Mouse (Mus musculus): ENCODE measurements around the gene Gse1.
A peak's percentile ranks its signal among the peaks of the same experiment; 100 is the strongest.

Gene Gse1

DNA sequence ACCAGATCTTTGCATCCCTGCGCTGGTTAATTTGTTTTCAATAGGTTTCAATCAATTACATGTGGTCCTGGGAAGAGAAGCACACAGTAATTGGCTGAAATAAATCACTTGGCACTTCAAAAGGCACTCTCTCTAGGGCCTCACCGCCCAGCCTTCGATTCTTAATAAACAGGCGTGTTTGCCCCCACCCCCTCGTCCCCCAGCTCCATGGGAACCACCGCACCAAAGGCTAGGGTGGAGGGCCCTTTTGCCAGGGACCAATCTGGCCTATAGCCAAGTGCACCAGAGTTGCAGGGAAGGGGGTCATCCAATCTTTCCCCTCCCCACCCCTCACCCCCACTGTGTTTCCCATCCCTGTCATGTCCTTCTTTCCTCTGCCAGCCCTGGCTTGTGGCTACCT is 219.9 kb downstream of the Gse1 start:
- no peak for DNase-seq (ENCODE audit: low spot score in 2 of 2)

DNA sequence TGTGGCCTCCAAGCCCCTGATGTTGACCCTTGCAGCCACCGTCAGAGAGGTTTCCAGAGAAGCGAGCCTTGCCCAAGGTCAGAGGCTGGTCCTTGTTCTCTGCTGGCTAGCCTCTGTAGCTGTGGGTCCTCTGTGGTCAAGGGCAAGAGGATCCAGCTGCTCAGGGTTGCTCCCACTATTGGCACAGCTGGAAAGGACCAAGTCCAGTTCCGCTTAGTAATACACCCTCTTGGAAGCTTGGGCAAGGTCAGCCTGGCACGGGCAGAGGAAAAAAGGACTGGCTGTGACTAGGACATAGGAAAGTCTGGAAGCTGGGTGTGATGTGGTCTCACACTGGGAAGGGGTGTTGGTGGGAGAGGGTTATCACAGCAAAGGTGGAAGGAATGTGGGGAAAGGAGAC is 220.9 kb downstream of the Gse1 start:
- DNase-seq (ENCODE audit: low spot score in 2 of 2) = no peak

DNA sequence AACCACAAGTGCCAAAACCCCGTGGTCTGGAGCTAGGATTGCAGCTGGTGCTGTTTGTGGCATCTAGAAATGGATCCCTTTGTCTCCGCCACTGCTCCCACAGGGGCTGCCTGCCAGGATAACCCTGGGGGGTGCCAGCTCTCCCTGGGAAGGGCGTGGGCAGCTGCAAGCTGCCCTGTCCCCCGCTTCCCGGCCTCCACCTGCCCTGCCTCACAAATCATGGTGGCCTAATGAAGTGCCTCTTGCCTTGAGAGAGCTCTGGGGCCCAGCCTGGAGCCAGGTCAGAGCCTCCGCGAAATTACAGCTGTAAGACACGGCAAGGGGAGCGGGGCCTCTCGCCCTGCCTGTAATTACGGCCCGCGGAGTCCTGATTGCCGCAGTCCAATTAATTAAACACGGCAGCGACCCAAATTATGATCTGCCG is 221.4 kb downstream of the Gse1 start:
- no peak for DNase-seq (ENCODE audit: low spot score in 2 of 2)

GRCm38 (mm10) chr8:120452111-120452510 is 223.9 kb downstream of the Gse1 start:
- no peak for DNase-seq (ENCODE audit: low spot score in 2 of 2)

DNA sequence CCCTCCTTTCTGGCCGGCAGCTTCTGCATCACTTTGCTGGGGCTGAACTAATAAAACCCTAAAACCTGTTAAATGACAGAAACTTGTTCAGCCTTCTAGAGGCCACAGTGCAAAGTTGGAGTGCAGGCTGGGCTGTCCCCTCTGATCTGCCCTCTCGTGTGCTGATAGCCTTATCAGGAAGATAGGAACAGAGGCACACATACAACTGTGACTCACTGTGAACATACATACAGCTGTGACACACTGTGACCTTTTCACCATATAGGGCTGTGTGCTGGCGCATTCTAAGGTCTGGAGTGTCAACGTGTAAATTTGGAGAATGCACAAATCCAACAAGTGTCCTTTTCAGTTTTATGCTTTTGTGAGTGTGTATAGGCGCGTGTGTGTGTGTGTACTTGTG is 226.1 kb downstream of the Gse1 start:
- DNase-seq (ENCODE audit: low spot score in 2 of 2) = no peak

DNA sequence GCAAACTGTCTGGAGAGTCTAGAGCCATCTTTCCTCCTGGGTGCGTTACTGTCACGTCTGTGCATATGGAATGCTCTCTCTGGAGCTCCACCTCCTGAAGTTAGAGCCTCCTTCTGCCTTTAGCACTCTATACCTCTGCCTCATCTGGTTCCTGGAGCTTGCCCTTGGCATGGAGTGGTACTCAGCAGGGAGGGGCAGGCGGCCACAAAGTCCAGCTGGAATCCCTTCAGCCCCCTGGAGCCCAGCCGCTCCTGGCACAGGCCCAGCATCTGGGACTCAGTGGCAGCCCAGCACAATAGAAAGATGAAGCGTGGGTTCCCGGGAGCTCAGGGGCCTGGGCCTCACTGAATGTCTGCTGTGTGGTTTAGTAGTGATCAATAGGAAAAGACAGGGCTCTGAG is 232.1 kb downstream of the Gse1 start:
- DNase-seq (ENCODE audit: low spot score in 2 of 2) = no peak

- no peak for DNase-seq (ENCODE audit: low spot score in 2 of 2)
These were observed 233.9 kb downstream of the Gse1 start for GRCm38 (mm10) chr8:120462119-120462551.

DNA sequence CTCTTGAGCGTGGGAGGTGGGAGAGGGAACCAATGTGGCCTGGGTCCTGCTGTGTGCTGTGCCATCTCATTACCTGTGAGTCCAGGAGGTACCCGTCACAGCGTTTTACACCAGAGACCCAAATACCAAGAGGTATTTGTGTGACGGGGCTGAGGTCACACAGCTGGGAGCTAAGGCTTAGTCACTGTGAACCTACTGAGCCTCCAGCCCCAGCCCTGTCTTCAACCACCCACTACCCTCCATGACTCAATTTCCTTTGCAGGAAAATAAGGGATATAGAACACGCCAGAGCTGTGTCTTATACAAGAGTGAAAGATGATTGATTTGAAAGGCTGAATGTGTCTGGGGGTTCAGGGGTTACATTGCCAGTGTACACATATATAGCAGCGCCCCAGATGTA is 234.4 kb downstream of the Gse1 start:
- no peak for DNase-seq (ENCODE audit: low spot score in 2 of 2)

GRCm38 (mm10) chr8:120463918-120464584 is 235.8 kb downstream of the Gse1 start:
- no peak for DNase-seq (ENCODE audit: low spot score in 2 of 2)

GRCm38 (mm10) chr8:120464585-120464937 is 236.3 kb downstream of the Gse1 start:
- no peak for DNase-seq (ENCODE audit: low spot score in 2 of 2)

GRCm38 (mm10) chr8:120465710-120466109 is 237.5 kb downstream of the Gse1 start:
- DNase-seq (ENCODE audit: low spot score in 2 of 2) = no peak

DNA sequence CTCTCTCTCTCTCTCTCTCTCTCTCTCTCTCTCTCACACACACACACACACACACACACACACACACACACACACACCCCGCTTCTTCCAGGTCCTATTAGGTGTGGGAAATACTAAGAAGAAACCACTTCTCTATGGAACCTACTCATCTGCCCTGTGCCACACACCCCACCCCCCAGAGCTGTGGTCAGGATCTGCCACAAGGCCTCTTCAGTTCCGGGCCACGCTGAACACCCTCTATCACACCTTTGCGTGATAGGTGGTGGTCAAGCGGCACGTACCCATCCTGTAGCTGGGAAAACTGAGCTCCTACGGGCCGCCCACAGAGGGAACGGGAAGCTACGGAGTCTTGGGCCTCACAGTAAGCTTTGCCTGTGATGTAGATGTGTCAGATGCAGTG is 238.0 kb downstream of the Gse1 start:
- DNase-seq (ENCODE audit: low spot score in 2 of 2) = no peak

GRCm38 (mm10) chr8:120467598-120467997 is 239.3 kb downstream of the Gse1 start:
- DNase-seq (ENCODE audit: low spot score in 2 of 2) = no peak

GRCm38 (mm10) chr8:120470170-120470569 is 241.9 kb downstream of the Gse1 start:
- no peak for DNase-seq (ENCODE audit: low spot score in 2 of 2)

- peak; percentile 83 to 92 for DNase-seq (ENCODE audit: low spot score in 2 of 2)
These were observed 242.9 kb downstream of the Gse1 start for GRCm38 (mm10) chr8:120471166-120471565.

- no peak for DNase-seq (ENCODE audit: low spot score in 2 of 2)
These were observed 243.5 kb downstream of the Gse1 start for GRCm38 (mm10) chr8:120471752-120472151.

GRCm38 (mm10) chr8:120472230-120472629 is 244.0 kb downstream of the Gse1 start:
- no peak for DNase-seq (ENCODE audit: low spot score in 2 of 2)

GRCm38 (mm10) chr8:120473729-120474364 is 245.6 kb downstream of the Gse1 start:
- DNase-seq (ENCODE audit: low spot score in 2 of 2) = no peak

GRCm38 (mm10) chr8:120474496-120475235 is 246.4 kb downstream of the Gse1 start:
- no peak for DNase-seq (ENCODE audit: low spot score in 2 of 2)

- peak; percentile 85 to 87 for DNase-seq (ENCODE audit: low spot score in 2 of 2)
These were observed 247.4 kb downstream of the Gse1 start for GRCm38 (mm10) chr8:120475462-120476201.

DNA sequence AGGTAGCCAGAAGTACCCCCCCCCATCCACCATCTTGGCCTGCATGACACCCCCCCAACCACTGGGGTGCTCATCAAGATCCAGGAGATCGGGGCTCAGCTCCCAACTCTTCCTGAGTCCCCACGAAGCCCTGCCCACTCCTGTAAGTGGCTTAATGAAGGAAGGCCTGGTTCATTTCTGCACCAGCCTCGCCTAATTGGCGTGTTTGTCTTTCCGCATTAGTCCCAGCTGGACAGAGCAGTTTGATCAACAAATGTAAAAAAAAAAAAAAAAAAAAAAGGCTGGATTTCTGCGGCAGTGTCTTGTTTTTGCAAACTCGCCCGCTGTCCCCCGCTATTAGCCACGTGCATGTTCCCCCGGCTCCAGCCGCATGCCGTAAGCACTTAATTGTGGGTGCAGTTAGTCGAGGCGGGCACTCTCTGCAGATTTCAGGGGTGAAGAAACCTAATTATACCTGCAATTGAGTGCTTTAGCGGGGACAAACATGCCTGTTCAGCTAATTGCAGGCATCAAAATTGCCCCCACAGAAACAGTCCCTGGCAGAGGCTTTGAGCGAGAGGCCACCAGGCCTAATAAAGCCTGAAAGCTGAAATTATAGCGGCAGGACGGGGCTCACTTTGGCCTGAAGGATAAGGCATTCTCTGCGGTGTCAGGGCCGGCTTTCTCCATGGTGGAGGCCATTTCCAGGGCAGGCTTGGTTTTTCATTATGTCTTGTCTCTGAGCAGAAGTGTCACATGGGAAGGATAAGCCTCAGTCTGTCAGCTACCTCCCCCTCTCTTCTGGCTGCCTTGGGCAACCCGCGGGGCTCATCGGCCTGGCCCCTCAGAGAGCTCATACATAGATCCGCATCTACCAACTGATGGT is 248.7 kb downstream of the Gse1 start:
- DNase-seq (ENCODE audit: low spot score in 2 of 2) = no peak

All from spleen, postnatal 4 days (tissue).